Mouse (Mus musculus) cerebellum, postnatal 4 days (tissue): Measurements from ENCODE around the gene Gm20388.

ENCODE experiments used
- DNase-seq, 2 experiments: peaks; one replicate each; pipeline ENCODE4 v3.0.0; 2022; ENCODE audit warnings: low spot score in 2 of 2, mixed read lengths in 1 of 2

Gene Gm20388

GRCm38 (mm10) chr8:122873171-122873570, 2962.5 kb downstream of the Gm20388 start:
- no peak for DNase-seq

- no peak for DNase-seq
Measured at GRCm38 (mm10) chr8:122875186-122875585, 2964.5 kb downstream of the Gm20388 start.

DNA sequence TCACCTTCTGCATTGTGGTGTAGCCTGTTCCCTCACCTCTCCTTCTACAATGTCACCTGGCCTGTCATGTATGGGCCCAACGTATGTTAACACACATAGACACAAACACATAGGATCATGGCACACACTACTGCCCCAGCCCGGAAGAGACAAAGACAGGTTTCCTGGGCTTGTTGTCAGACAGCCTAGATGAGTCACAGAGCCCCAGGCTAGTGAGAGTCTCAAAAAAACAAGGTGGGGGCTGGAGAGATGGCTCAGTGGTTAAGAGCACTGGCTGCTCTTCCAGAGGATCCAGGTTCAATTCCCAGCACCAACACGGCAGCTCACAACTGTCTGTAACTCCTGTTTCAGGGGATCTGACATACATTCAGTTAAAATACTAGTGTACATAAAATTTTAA, 2967.6 kb downstream of the Gm20388 start:
- no peak for DNase-seq

DNA sequence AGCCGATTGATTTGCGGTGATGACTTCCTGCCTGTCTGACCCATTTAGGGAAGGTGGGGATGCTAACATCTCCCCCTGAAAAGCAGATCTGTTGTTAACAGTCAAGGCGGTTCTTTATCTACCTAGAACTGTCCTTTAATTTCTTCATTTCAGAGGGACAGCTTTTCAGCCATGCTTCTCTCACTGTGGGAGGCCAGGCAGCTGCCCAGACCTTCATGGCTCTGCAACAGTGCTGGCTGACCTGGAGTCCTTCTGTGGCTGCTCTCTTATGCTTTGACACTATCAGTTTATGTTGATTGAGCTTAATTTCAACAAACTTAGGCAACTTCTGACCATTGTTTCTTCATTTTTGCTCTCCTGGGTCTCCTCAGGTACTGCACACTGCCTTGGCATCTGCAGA, 2969.7 kb downstream of the Gm20388 start:
- no peak for DNase-seq

- DNase-seq, result no peak
Measured at GRCm38 (mm10) chr8:122883671-122884070, 2973.0 kb downstream of the Gm20388 start.

DNA sequence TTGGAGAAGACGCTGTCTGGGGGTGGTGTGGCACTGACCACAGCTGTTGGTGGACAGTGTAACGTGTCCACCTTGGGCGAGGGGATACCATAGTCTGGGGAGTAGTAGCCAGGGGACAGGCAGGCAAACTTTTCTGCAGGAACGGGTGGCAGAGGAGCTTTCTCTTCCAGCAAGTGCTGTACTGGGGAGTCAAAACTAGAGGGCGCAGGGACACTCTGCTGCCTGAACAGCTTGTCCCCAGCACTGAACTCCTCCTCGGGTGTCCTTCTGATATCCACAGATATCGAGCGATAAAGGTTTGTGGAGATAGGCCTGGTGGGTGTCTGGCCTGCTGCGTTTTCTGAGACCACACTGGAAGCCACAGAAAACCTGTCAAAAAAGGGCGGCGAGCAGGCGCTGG, 2980.8 kb downstream of the Gm20388 start:
- DNase-seq, result no peak

- DNase-seq, result no peak
Measured at GRCm38 (mm10) chr8:122893451-122893850, 2982.8 kb downstream of the Gm20388 start.

- DNase-seq, result no peak
Measured at GRCm38 (mm10) chr8:122896317-122896716, 2985.7 kb downstream of the Gm20388 start.

GRCm38 (mm10) chr8:122897200-122897599, 2986.6 kb downstream of the Gm20388 start:
- DNase-seq, result no peak

- DNase-seq, result no peak
Measured at GRCm38 (mm10) chr8:122898018-122898417, 2987.4 kb downstream of the Gm20388 start.

GRCm38 (mm10) chr8:122898473-122898872, 2987.8 kb downstream of the Gm20388 start:
- DNase-seq, result no peak

DNA sequence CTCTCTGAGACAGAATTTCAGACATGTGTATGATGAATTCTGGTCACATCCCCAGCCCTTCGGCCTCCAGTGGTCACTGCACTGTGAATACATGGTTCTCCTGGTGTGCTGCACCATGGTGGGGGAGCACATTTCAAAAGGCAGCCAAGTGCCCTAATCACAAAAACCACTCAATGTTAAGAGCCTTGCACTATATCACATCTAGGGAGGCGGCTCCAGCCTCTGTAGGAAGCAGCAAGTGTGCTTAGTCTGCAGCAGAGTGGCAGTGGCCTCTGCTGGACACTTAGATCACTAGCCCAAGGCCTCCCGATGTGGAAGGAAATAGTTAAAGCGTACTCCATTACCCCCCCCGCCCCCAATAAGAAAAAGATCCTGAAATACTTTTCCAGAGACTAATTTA, 2988.4 kb downstream of the Gm20388 start:
- no peak for DNase-seq

- no peak for DNase-seq
Measured at GRCm38 (mm10) chr8:122901476-122901875, 2990.8 kb downstream of the Gm20388 start.

DNA sequence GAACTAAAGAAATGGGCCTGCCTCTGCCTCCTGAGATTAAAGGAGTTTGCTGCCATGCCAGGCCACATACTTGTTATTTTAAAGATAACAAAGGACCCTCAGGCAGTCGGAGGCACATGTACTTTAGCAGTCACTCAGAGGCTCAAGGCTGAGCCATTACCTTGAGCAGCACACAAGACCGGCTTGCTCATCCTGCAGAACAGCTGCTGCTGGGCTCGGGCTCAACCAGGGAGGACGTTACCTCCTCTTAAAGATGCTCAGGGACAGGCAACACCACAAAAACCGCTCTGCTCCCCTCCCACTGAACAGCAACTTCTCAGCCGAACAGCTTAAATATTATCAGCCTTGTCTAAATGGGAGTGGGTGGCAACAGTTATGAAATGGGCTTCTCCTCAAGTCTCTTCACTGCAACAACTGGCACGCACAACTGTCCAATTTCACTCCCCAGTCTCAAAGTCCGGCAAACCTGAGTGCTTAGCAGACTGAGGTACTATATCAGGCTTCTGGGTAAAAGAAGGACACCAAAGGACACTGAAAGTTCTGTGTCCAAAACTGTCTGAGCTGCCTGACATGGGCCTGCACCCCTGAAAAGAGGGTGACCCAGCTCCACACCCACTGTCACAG, 2991.4 kb downstream of the Gm20388 start:
- no peak for DNase-seq

DNA sequence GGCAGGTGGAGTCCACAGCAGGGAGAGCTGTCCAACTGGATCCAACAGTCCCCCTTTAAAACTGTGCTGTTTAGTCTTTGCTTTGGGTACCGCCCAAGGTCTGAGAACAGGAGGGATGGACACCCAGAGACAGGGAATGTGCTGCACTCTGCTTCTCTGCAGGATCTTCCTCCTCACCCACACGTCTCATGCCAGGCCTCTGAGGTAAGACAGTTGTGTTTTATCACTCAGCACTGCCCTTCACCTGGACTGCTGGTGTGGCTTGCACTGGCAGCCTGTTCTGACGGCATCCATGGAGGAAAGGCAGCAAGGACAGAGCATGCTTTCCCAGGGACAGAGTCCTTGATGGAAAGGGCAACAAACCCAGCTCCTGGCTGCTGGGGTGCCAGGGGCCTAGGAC, 2991.9 kb downstream of the Gm20388 start:
- DNase-seq, result no peak

- DNase-seq, result no peak
Measured at GRCm38 (mm10) chr8:122903002-122903401, 2992.4 kb downstream of the Gm20388 start.

DNA sequence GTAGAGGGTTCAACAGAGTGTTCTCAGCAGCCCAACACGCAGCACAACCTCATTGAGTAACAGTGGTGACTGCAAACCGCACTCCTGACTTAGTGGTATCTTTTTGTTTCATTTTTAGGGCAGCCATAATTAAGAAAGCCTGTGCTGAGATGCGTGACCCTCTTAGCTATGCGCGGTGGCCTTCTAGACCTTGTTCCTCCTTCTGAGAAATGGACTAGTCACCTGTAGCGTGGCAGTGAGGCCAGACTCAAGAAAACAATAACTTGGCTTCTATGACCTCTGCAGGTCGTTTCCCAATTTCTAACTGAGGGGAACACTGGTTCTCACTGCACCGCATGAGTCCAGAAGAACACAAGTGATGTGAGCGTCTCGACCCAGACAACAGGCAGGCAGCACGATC, 2993.9 kb downstream of the Gm20388 start:
- no peak for DNase-seq

GRCm38 (mm10) chr8:122905346-122905745, 2994.7 kb downstream of the Gm20388 start:
- DNase-seq, result no peak

DNA sequence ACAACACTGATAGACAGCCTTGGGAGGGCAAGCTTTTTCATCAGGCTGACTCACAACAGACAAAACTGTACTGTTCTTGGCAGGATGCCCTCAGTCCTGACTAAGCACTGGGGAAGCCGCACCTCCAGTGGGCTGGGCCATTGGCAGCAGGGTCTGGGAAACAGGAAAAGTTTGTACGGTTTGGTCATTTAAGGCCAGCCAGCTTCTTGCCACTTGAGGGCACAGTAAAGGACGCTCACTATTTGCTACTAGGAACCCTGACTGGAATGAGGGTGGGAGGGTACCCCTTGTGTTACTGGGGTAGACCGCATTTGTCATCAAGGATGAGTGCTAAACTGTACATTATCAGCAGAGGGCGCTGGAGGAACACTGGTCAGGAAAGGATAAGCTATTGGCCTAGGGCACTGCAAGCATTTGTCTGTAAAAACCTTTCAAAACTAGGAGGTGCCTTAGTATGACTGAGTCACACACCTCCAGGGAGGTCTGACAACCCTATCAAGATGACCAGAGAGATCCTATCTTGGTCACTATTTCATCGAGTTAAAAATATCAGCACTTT, 2995.9 kb downstream of the Gm20388 start:
- DNase-seq, result peak; percentile 58 to 81

- no peak for DNase-seq
Measured at GRCm38 (mm10) chr8:122912150-122912549, 3001.5 kb downstream of the Gm20388 start.

DNA sequence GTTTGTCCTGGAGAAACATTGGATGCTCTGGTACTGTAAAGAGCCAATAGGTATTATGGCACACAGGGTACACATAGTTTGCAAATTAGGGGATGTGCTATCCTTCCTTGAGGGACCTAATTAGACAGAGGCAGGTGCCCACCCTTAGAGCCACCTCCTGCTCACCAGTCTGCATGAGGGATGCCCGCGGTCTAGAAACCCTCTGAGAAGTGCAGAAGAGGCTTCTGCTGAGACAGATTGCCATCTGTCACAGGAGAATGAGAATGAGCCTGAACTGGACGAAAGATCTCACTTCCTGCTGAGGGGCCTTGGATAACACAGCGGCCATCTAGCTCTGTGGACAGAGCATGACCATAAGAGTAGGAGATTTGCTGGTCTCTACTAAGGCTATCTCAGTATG, 3002.2 kb downstream of the Gm20388 start:
- no peak for DNase-seq

DNA sequence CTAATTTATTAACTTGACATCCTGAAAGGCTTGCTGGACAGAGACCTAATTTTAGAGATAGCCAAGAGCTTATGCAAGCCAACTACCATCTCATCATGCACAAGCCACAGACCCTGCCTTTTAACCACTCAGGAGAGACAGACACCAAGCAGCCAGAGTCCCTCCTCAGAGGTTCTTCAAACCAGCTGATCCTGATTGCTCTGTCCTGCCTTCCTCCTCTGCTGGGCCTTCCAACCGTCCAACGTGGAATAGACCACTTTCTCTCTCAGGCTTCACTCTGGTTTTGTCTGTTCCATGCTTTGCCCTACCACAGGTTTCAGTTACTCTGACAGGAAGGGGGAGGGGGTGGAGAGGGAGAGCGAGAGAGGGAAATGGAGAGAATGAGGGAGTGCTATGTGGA, 3006.1 kb downstream of the Gm20388 start:
- no peak for DNase-seq

DNA sequence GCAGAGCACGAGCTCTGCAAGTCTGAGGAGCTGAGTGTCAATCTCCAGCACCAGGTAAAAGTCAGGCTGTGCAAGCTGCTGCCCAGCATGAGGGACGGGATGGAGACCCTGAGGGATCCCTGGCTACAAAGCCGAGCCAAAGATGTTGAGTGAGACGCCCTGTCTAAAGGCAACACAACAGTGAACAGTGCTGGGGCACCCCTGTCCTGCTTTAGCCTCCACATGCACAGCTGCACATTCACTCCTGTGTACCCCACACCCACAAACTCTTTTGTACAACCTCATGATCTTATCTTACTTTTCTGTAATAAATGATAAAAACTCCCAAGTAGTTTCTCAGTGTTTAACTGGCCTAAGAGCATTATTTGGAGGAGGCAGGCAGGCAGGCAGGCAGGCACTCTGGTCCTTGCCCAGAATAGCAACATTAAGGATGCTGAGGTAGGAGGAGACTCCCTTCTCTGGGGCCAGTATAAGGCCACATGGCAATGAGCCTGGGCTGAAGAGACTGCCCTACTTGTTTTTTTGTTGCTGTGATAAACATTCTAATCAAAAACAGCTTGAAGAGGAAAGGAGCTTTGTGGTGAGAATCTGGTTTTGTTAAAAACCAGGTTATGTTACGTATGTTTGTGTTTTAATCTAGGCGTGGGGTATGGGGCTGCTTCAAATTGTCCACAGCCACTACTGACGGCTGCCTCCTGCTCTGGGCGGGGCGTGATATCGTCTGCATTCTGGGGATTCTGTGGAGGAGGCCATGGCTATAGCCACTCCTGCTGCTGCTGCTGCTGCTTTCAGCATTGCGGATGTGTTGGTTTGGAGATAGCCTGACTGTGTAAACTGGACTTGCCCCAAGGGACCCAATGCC, 3007.1 kb downstream of the Gm20388 start:
- DNase-seq, result no peak
